Mouse (Mus musculus) adrenal gland, postnatal 4 days (tissue): Measurements from ENCODE around the gene Ccdc39. TPM values are rescaled to one million over a fixed set of nuclear protein-coding genes. Genes with fewer than 3 reads are reported as not detected.

Experiments used
- DNase-seq, 2 experiments: peaks; one replicate each; pipeline ENCODE4 v3.0.0; 2021 to 2022; ENCODE audit warnings: low spot score in 2 of 2, mixed read lengths in 2 of 2
- total RNA-seq, 2 experiments: library from RNA; stranded (reverse); gene quantifications; 2 replicates each; pipeline ENCODE4 v1.2.3; 2021

Gene Ccdc39
- total RNA-seq, 2 experiments from 2014 or later: 3.0 to 3.4 TPM

DNA sequence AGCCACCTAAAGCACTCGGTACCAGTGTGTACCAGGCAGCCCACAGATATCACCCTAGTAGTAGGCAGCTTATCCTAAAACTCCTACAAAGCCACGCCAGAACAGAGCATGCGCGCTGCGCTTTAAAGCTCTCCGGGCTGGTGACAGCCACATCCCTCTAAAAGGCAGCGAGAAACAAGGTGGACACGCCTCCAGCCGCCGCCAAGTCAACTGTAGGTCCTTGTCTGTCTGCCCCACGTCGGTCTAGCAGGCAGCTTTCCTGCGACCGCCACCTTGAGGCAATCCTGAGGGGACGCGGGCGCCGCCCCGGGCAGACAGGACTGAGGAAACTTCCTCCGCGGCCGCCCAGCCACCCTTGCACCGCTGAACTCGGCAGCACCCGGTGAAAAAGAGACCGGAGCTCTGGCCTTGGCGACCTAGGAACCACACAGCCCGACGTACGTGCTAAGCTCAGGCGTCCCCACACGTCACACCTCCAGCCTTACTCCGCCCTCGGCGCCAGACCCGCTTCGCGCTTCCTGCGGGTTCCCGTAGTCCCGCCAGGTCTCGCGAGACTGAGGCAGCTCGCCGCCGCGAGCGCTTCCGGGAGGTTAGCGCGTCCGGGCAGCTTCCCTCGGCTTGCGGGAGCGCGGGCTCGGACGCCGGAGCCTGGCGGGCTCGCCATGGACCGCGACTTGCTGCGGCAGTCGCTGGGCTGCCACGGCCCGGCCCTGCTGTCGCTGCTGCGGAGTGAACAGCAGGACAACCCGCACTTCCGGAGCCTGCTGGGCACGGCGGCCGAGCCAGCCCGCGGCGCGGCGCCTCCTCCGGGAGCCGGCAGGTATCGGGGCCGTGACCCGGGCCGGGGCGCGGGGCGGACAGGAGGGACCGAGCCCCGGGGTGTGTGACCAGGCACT lies 44.2 kb downstream of the Ccdc39 start, which contains the start of gene Ttc14:
Gene Ttc14, plus strand, starts transcription at position 216 of the 896 bp plus-strand sequence.
- peak; percentile 97 to 98 for DNase-seq

DNA sequence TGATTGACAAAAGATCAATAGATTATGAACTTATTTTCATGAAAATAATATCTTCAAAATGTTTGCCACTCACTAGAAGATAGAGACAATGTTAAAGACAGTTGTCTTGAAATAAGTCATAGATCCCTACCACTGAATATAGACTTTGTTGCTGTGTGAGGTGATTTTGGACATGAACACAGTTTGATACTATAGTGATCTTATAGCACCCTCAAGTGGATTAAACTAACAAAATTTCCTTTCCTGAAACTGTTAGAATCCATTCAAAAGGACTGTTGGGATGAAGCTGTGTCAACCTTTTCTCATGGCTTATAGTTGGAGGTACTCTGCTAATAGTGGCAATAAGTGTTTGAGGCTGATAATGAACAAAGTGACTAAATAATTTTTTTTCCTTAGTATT lies 53.1 kb downstream of the Ccdc39 start:
- no peak for DNase-seq

Other genes starting within 250 kb of the Ccdc39 start
- 10 to 100 TPM; 59.3 to 70.9 TPM for gene Ttc14, start 44.5 kb downstream of the Ccdc39 start, total RNA-seq
- gene Fxr1, start 175.6 kb upstream of the Ccdc39 start, total RNA-seq: 100 to 1,000 TPM; 132 to 138 TPM
- gene Dnajc19, start 237.0 kb upstream of the Ccdc39 start, total RNA-seq: 100 to 1,000 TPM; 112 to 113 TPM